Mouse (Mus musculus) T-cell, adult 2 months (primary cell): ENCODE measurements around the gene Pde3b.
A peak's percentile ranks its signal among the peaks of the same experiment; 100 is the strongest.

Source experiments
- DNase-seq: peaks from one replicate; pipeline ENCODE4 v3.0.0; 2022; ENCODE audit warnings: low spot score

Pde3b gene

GRCm38 (mm10) chr7:114414421-114415335 lies at the start of gene Pde3b:
Pde3b (plus strand) TSS chr7:114415281.
- peak; percentile 69 for DNase-seq

- DNase-seq: peak; percentile 31
Measured at GRCm38 (mm10) chr7:114402130-114402529, 13.0 kb upstream of the Pde3b start.

- DNase-seq: peak; percentile 60
Measured at GRCm38 (mm10) chr7:114415336-114416020, 397 bp downstream of the Pde3b start.

- DNase-seq: peak; percentile 54
Measured at GRCm38 (mm10) chr7:114416021-114416845, 1.2 kb downstream of the Pde3b start.

- DNase-seq: peak; percentile 21
Measured at GRCm38 (mm10) chr7:114419331-114419730, 4.2 kb downstream of the Pde3b start.

- DNase-seq: no peak
Measured at GRCm38 (mm10) chr7:114420918-114421317, 5.8 kb downstream of the Pde3b start.

- no peak for DNase-seq
Measured at GRCm38 (mm10) chr7:114422224-114422623, 7.1 kb downstream of the Pde3b start.

GRCm38 (mm10) chr7:114429768-114430167 lies 14.7 kb downstream of the Pde3b start:
- DNase-seq: no peak

GRCm38 (mm10) chr7:114431966-114432365 lies 16.9 kb downstream of the Pde3b start:
- DNase-seq: no peak

- DNase-seq: no peak
Measured at GRCm38 (mm10) chr7:114439726-114440125, 24.6 kb downstream of the Pde3b start.

- DNase-seq: no peak
Measured at GRCm38 (mm10) chr7:114440494-114440893, 25.4 kb downstream of the Pde3b start.

GRCm38 (mm10) chr7:114452876-114453275 lies 37.8 kb downstream of the Pde3b start:
- no peak for DNase-seq

GRCm38 (mm10) chr7:114453300-114453990 lies 38.4 kb downstream of the Pde3b start:
- peak; percentile 34 for DNase-seq

GRCm38 (mm10) chr7:114454858-114455257 lies 39.8 kb downstream of the Pde3b start:
- DNase-seq: no peak

- no peak for DNase-seq
Measured at GRCm38 (mm10) chr7:114456904-114457303, 41.8 kb downstream of the Pde3b start.

GRCm38 (mm10) chr7:114459909-114460308 lies 44.8 kb downstream of the Pde3b start:
- DNase-seq: no peak

GRCm38 (mm10) chr7:114461727-114462126 lies 46.6 kb downstream of the Pde3b start:
- DNase-seq: no peak

- DNase-seq: no peak
Measured at GRCm38 (mm10) chr7:114466358-114466757, 51.3 kb downstream of the Pde3b start.

- DNase-seq: no peak
Measured at GRCm38 (mm10) chr7:114472471-114472870, 57.4 kb downstream of the Pde3b start.

- DNase-seq: no peak
Measured at GRCm38 (mm10) chr7:114474889-114475288, 59.8 kb downstream of the Pde3b start.

- no peak for DNase-seq
Measured at GRCm38 (mm10) chr7:114477884-114478283, 62.8 kb downstream of the Pde3b start.

GRCm38 (mm10) chr7:114478901-114479300 lies 63.8 kb downstream of the Pde3b start:
- peak; percentile 20 for DNase-seq
